Mouse (Mus musculus) hindbrain, embryonic 11.5 days (tissue): ENCODE measurements around the gene Whamm. TPM values are rescaled to one million over a fixed set of nuclear protein-coding genes. Genes with fewer than 3 reads are reported as not detected.
A peak's percentile ranks its signal among the peaks of the same experiment; 100 is the strongest.

Experiments used
- ATAC-seq: fragments of 200-750 bp; cut with Nextera tagmentation; 2 replicates; pipeline ENCODE4 v1.8.0; 2017; ENCODE audit warnings: mild to moderate bottlenecking, moderate TSS enrichment, moderate library complexity; ENCODE audit not compliant: low FRiP score
- DNase-seq: peaks from one replicate; pipeline ENCODE4 v3.0.0-alpha.2; 2015; ENCODE audit warnings: low spot score
- H3K27ac ChIP-seq: fragments of 300-500 bp; sonication (generic); 2 replicates; pipeline ENCODE4 v1.5.1; 2014; ENCODE audit warnings: mild to moderate bottlenecking, low read depth, low read length
- H3K27me3 ChIP-seq: fragments of 300-500 bp; sonication (generic); 2 replicates; pipeline ENCODE4 v1.6.1; 2014; ENCODE audit warnings: mild to moderate bottlenecking, low read length, moderate library complexity, mixed read lengths; ENCODE audit not compliant: control insufficient read depth, insufficient read depth
- H3K36me3 ChIP-seq: fragments of 300-500 bp; sonication (generic); 2 replicates; pipeline ENCODE4 v1.6.1; 2014; ENCODE audit warnings: mild to moderate bottlenecking, low read length, moderate library complexity, mixed read lengths; ENCODE audit not compliant: control insufficient read depth, insufficient read depth
- H3K4me1 ChIP-seq: fragments of 300-500 bp; sonication (generic); replicated peaks from 2 replicates; pipeline ENCODE4 v1.6.1; 2014; ENCODE audit warnings: low read length, mixed read lengths; ENCODE audit not compliant: control insufficient read depth, insufficient read depth
- H3K4me2 ChIP-seq: fragments of 300-500 bp; sonication (generic); replicated peaks from 2 replicates; pipeline ENCODE4 v1.6.1; 2014; ENCODE audit warnings: mild to moderate bottlenecking, low read depth, low read length
- H3K4me3 ChIP-seq: fragments of 300-500 bp; sonication (generic); 2 replicates; pipeline ENCODE4 v1.5.1; 2014; ENCODE audit warnings: low read depth, low read length
- H3K9ac ChIP-seq: fragments of 300-500 bp; sonication (generic); 2 replicates; pipeline ENCODE4 v1.6.1; 2014; ENCODE audit warnings: low read depth, low read length
- H3K9me3 ChIP-seq: fragments of 300-500 bp; sonication (generic); 2 replicates; pipeline ENCODE4 v1.6.1; 2016; ENCODE audit warnings: low read length; ENCODE audit not compliant: control insufficient read depth
- WGBS: fragments of 180-500 bp; shearing (Covaris S2); extraction: QIAGEN DNeasy Blood & Tissue Kit; methylation state at CpG from one replicate; pipeline ENCODE4 v1.1.7; 2014; 5-methylcytosine and 5-hydroxymethylcytosine counted together
- polyA plus RNA-seq: library from polyadenylated mRNA; unstranded; fragments of >200 nt; fragmentation: Nextera tagmentation; extraction: Ambion mirVana; gene quantifications from 2 replicates; pipeline ENCODE4 v1.2.1, GENCODE M21; 2014

The Whamm gene
- polyA plus RNA-seq, 1 experiment from 2014 or later: 9.0 TPM

GRCm38 (mm10) chr7:81540999-81541398 lies 30.1 kb upstream of the Whamm start:
- no peak overlapping the region for H3K4me3 ChIP-seq
- WGBS: 95% methylated on average over 1 of the region's 1 CpGs
- no peak overlapping the region for H3K4me2 ChIP-seq
- no peak overlapping the region for H3K27ac ChIP-seq
- H3K9ac ChIP-seq: no peak overlapping the region
- ATAC-seq (no peak), DNase-seq (no peak)
- no peaks in the 10 kb centered on the region for H3K36me3 ChIP-seq
- H3K9me3 ChIP-seq: no peaks in the 10 kb centered on the region
- no peaks in the 10 kb centered on the region for H3K27me3 ChIP-seq
- no peaks in the 10 kb centered on the region for H3K4me1 ChIP-seq

GRCm38 (mm10) chr7:81541924-81542524 lies 29.0 kb upstream of the Whamm start:
- 88% methylated on average over 7 of the region's 7 CpGs for WGBS
- H3K9me3 ChIP-seq: no peaks in the 10 kb centered on the region
- DNase-seq (no peak), ATAC-seq (no peak)
- H3K9ac ChIP-seq: no peak overlapping the region
- no peak overlapping the region for H3K27ac ChIP-seq
- no peak overlapping the region for H3K4me3 ChIP-seq
- no peaks in the 10 kb centered on the region for H3K4me1 ChIP-seq
- H3K36me3 ChIP-seq: no peaks in the 10 kb centered on the region
- no peaks in the 10 kb centered on the region for H3K27me3 ChIP-seq
- no peak overlapping the region for H3K4me2 ChIP-seq

- Histone ChIP-seq H3K27ac (no peak overlapping the region), H3K4me1 (no peaks in the 10 kb centered on the region), H3K36me3 (no peaks in the 10 kb centered on the region), H3K4me3 (no peak overlapping the region), H3K9ac (no peak overlapping the region), H3K27me3 (no peaks in the 10 kb centered on the region), H3K9me3 (no peaks in the 10 kb centered on the region), H3K4me2 (no peak overlapping the region)
- ATAC-seq (no peak), DNase-seq (no peak)
- WGBS: 86% methylated on average over 8 of the region's 8 CpGs
Measured at GRCm38 (mm10) chr7:81542934-81543333, 28.1 kb upstream of the Whamm start.

- no peaks in the 10 kb centered on the region for H3K4me1 ChIP-seq
- no peak overlapping the region for H3K9ac ChIP-seq
- H3K27me3 ChIP-seq: no peaks in the 10 kb centered on the region
- no peak for DNase-seq
- ATAC-seq: no peak
- H3K4me3 ChIP-seq: no peak overlapping the region
- H3K27ac ChIP-seq: no peak overlapping the region
- no peak overlapping the region for H3K4me2 ChIP-seq
- WGBS: 80% methylated on average over 11 of the region's 11 CpGs
- H3K36me3 ChIP-seq: no peaks in the 10 kb centered on the region
- no peaks in the 10 kb centered on the region for H3K9me3 ChIP-seq
Measured at GRCm38 (mm10) chr7:81548864-81549263, 22.2 kb upstream of the Whamm start.

- H3K9ac ChIP-seq: no peak overlapping the region
- H3K36me3 ChIP-seq: no peaks in the 10 kb centered on the region
- H3K4me1 ChIP-seq: no peaks in the 10 kb centered on the region
- no peak overlapping the region for H3K27ac ChIP-seq
- 62% methylated on average over 4 of the region's 4 CpGs for WGBS
- H3K4me2 ChIP-seq: no peak overlapping the region
- no peak for DNase-seq
- H3K27me3 ChIP-seq: no peaks in the 10 kb centered on the region
- no peaks in the 10 kb centered on the region for H3K9me3 ChIP-seq
- ATAC-seq: no peak
- H3K4me3 ChIP-seq: no peak overlapping the region
Measured at GRCm38 (mm10) chr7:81553589-81553988, 17.5 kb upstream of the Whamm start.

- ATAC-seq (no peak), DNase-seq (peak; percentile 61)
- Histone ChIP-seq H3K4me2 (no peak overlapping the region), H3K27ac (no peak overlapping the region), H3K9me3 (no peaks in the 10 kb centered on the region), H3K4me3 (no peak overlapping the region), H3K36me3 (no peaks in the 10 kb centered on the region), H3K27me3 (no peaks in the 10 kb centered on the region), H3K9ac (no peak overlapping the region), H3K4me1 (no peaks in the 10 kb centered on the region)
- WGBS: 88% methylated on average over 2 of the region's 2 CpGs
Measured at GRCm38 (mm10) chr7:81554369-81554768, 16.7 kb upstream of the Whamm start.

- H3K27ac ChIP-seq: no peak overlapping the region
- WGBS: 88% methylated on average over 4 of the region's 4 CpGs
- H3K9me3 ChIP-seq: no peaks in the 10 kb centered on the region
- ATAC-seq (no peak), DNase-seq (no peak)
- H3K4me1 ChIP-seq: no peaks in the 10 kb centered on the region
- H3K4me3 ChIP-seq: no peak overlapping the region
- H3K36me3 ChIP-seq: no peaks in the 10 kb centered on the region
- no peak overlapping the region for H3K9ac ChIP-seq
- H3K27me3 ChIP-seq: no peaks in the 10 kb centered on the region
- H3K4me2 ChIP-seq: no peak overlapping the region
Measured at GRCm38 (mm10) chr7:81556839-81557238, 14.2 kb upstream of the Whamm start.

- H3K4me3 ChIP-seq: no peak overlapping the region
- no peak overlapping the region for H3K9ac ChIP-seq
- H3K36me3 ChIP-seq: no peaks in the 10 kb centered on the region
- no peak overlapping the region for H3K4me2 ChIP-seq
- DNase-seq: no peak
- no peak overlapping the region for H3K27ac ChIP-seq
- H3K27me3 ChIP-seq: no peaks in the 10 kb centered on the region
- H3K9me3 ChIP-seq: no peaks in the 10 kb centered on the region
- no peak for ATAC-seq
- WGBS: 93% methylated on average over 7 of the region's 7 CpGs
- H3K4me1 ChIP-seq: no peaks in the 10 kb centered on the region
Measured at GRCm38 (mm10) chr7:81557252-81557984, 13.6 kb upstream of the Whamm start.

- no peaks in the 10 kb centered on the region for H3K27me3 ChIP-seq
- ATAC-seq: no peak
- H3K27ac ChIP-seq: no peak overlapping the region
- no peak overlapping the region for H3K4me3 ChIP-seq
- H3K9ac ChIP-seq: no peak overlapping the region
- H3K4me1 ChIP-seq: no peaks in the 10 kb centered on the region
- H3K4me2 ChIP-seq: no peak overlapping the region
- H3K36me3 ChIP-seq: no peaks in the 10 kb centered on the region
- WGBS: 71% methylated on average over 4 of the region's 4 CpGs
- DNase-seq: no peak
- H3K9me3 ChIP-seq: no peaks in the 10 kb centered on the region
Measured at GRCm38 (mm10) chr7:81557985-81558360, 13.1 kb upstream of the Whamm start.
